Mouse (Mus musculus): ENCODE measurements around the gene Tmem97. TPM values are rescaled to one million over a fixed set of nuclear protein-coding genes. Genes with fewer than 3 reads are reported as not detected.
"Not testable (repeated sequence)": the region's sequence is repeated elsewhere in the genome, so short reads cannot be mapped to it uniquely, and the experiment has no call there.

The Tmem97 gene
- total RNA-seq (2021): 63.8 and 70.1 TPM in 2 replicates
- long read RNA-seq, transcript Tmem97-201 (3 exons, 1,375 nt): major isoform, 96 of 103 reads
- long read RNA-seq, partial matches to known transcripts: 4 of 103 reads
- long read RNA-seq, other reads (novel, unspliced or antisense): 3 of 103 reads

- DNase-seq: peak; percentile 93
These were observed at the start of gene Tmem97 for GRCm38 (mm10) chr11:78550168-78551058. Gene Tmem97, minus strand, starts transcription at chr11:78550777.

GRCm38 (mm10) chr11:78600051-78600450, 49.5 kb upstream of the Tmem97 start:
- DNase-seq: no peak

DNA sequence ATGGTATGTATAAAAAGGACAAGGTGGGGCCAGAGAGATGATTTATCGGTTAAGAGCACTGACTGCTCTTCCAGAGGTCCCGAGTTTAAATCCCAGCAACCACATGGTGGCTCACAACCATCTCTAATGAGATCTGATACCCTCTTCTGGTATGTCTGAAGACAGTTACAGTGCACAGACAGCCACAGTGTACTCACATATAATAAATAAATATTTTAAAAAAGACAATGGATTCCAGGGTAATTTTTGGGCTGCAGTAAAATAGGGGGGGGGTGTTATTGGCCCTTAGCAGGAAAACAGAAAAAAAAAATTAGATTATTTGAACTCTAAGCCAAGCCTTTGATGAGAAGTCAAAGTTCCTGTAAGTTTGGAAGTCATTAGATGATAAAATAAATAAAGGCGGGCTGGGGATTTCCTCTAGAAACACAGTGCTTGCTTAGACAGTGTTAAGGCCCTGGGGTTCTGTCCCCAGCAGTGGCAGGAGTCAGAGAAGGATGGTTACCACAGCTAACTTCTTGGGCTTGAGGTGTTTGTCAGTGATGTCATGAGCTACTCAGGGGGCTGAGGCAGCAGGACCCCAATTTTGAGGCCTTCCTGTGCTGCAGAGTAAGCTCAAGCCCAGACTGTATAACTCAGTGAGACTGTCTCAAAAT, 48.3 kb upstream of the Tmem97 start:
- no peak for DNase-seq

DNA sequence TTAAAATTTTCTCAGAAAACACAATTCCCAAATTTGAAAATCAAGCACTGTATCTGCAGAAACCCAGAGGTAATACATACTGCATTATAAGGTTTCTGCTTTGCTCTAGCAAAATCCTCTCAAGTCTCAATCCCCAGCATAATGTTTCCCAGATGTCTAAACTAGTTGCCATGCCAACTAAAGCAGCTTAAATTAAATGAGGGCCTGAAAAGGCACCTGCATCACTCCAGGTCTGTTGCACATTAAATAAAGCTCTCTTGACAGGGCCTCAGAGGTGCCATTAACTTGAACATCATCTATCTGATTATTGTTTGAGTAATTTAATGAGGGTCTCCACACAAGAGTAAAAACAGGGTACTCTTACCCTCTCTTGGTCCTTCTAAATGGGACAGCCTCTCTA, 46.2 kb upstream of the Tmem97 start:
- no peak for DNase-seq

DNA sequence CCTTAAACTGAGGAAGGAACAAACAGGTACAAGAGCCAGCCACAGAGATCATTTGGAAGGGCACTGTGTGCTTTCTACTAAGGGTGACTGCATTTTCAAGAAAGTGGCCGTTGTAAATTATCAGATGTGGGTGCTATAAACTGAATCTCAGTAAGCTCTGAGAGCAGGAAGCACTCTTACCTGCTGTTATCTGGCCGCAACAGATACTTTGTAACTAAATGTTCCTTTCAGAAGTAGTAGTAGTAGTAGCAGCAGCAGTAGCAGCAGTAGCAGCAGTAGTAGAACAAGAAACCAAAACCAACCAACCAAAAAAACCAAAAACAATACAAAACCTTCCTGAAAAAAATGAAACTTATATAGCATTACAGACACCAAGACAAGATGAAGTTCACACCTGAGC, 45.2 kb upstream of the Tmem97 start:
- DNase-seq: no peak

DNA sequence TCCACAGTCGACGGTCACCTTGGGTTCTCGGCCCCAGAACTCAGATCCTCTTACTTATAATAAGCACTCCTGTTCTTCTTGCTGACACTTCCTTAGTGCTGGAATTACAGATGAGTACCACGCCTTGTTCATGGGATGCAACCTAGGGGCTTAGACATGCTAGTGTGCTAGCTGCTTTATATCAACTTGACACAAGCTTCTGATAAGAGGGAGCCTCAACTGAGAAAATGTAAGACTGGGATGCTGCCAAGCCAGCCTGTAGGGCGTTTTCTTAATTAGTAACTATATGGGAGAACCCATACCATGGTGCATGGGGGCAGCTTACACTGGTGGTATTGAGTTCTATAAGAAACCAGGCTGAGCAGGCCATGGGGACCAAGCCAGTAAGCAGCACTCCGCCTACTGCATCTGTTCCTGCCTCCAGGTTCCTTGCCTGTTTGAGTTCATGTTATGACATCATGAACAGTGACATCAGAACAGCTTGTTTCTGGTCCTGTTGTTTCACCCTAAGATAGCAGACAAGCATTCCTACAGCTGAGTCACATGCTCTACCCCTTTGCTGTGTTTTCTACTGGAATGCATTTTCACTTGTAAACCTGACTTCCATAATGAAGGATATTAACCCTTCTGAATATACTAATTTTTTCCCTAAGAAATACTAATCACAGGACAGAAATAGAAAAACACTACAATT, 43.8 kb upstream of the Tmem97 start:
- DNase-seq: no peak

DNA sequence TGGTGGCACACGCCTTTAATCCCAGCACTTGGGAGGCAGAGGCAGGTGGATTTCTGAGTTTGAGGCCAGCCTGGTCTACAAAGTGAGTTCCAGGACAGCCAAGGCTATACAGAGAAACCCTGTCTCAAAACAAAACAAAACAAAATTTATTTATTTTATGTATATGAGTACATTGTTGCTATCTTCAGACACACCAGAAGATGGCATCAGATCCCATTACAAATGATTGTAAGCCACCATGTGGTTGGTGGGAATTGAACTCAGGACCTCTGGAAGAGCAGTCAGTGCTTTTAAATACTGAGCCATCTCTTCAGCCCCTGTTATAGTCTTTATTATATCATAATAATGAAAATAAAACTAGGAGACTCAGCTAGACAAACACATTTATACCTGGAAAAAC, 37.1 kb upstream of the Tmem97 start:
- DNase-seq: not testable (repeated sequence)

GRCm38 (mm10) chr11:78586099-78586498, 35.5 kb upstream of the Tmem97 start:
- DNase-seq: no peak

GRCm38 (mm10) chr11:78582848-78583247, 32.3 kb upstream of the Tmem97 start:
- DNase-seq: no peak

DNA sequence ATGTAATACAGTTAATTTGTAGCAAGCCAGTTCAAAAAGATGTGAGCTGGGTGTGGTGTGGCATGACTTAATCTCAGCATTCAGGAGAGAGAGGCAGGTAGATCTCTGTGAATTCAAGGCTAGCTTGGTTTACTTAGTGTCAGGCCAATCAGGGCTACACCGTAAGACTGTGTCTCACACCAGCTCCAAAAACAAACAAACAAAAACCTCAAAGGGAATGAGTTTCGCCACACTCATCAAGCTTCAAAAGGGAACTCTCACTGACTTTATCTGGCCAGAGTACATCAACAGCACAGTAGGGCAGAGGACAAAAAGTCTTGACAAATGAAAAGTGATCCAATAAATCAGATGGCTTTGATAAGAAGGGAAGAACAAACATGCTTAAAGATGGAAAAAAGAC, 24.4 kb upstream of the Tmem97 start:
- no peak for DNase-seq

GRCm38 (mm10) chr11:78574536-78574935, 24.0 kb upstream of the Tmem97 start:
- no peak for DNase-seq

GRCm38 (mm10) chr11:78574031-78574430, 23.5 kb upstream of the Tmem97 start:
- not testable (repeated sequence) for DNase-seq

- DNase-seq: no peak
These were observed 21.3 kb upstream of the Tmem97 start for GRCm38 (mm10) chr11:78571854-78572253.

GRCm38 (mm10) chr11:78571441-78571840, 20.9 kb upstream of the Tmem97 start:
- no peak for DNase-seq

GRCm38 (mm10) chr11:78569806-78570205, 19.2 kb upstream of the Tmem97 start:
- DNase-seq: no peak

DNA sequence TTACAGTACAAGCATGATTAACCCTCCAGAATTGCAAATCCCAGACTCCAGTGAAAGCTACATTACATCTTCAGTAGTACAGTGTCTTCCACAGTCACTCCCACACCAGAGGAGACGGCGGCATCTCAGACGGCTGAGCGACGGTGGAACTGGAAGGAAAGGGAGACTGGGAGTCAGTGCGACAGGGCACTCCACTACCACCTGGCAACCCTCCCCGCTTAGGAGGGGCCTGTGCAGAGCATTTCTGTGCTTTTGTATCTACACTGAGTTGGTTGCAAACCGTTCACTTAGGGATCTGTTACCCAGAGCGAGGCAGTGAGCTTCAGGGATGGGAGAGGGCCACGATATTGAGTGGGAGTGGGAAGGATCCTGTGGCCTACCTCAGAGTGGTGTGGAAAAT, 18.2 kb upstream of the Tmem97 start:
- no peak for DNase-seq

DNA sequence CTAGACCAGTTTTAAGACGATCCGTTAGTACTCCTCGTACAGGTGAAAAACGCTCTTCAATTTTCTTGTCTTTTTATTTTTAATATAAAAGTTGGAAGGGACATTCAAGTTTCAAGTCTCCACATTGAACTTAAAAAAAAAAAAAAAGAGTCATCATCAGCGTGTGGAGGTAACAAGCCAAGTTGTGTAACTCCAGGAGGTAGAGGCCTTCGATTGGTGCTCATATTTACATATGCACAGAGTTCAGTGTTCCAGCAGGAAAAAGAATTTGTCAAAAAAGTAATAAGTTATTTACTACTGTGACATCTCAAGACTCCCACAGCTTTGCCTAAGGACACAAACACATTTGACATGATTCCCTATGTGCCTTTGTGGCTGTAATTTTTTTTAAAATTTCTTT, 17.0 kb upstream of the Tmem97 start:
- no peak for DNase-seq

- DNase-seq: peak; percentile 15
These were observed 16.2 kb upstream of the Tmem97 start for GRCm38 (mm10) chr11:78566775-78567174.

DNA sequence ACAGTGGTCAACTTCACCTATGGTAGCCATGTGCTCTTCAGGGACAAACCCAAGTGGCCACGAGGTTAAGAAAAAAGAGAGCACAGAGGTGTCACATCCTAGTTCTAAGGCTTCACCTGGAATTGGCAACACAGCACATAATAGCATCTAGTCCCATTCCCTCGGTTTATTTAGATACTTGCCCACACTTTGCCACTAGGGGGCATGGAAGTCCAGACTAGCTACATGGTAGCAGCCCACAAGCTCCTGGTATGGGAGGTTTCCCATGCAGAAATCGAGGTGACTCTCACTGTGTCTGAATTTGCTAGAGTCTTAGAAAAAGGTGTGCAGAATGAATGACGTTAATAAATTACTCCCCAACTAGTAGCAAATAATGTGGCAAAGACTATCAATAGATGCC, 9.9 kb upstream of the Tmem97 start:
- DNase-seq: peak; percentile 54

- DNase-seq: no peak
These were observed 6.7 kb upstream of the Tmem97 start for GRCm38 (mm10) chr11:78557241-78557640.

GRCm38 (mm10) chr11:78556070-78556469, 5.5 kb upstream of the Tmem97 start:
- no peak for DNase-seq

- DNase-seq: peak; percentile 38
These were observed 5.0 kb upstream of the Tmem97 start for GRCm38 (mm10) chr11:78555623-78556022.

- no peak for DNase-seq
These were observed 452 bp upstream of the Tmem97 start for GRCm38 (mm10) chr11:78551059-78551398.

Measured in adrenal gland, postnatal 25 days (tissue).